Mouse (Mus musculus) intestine, embryonic 16.5 days (tissue): ENCODE data around the gene Sapcd1. TPM values are rescaled to one million over a fixed set of nuclear protein-coding genes. Genes with fewer than 3 reads are reported as not detected.
"Not testable (repeated sequence)": the region's sequence is repeated elsewhere in the genome, so short reads cannot be mapped to it uniquely, and the experiment has no call there.

Source experiments
- ATAC-seq: fragments of 200-750 bp; cut with Nextera tagmentation; 2 replicates; pipeline ENCODE4 v1.8.0; 2017; ENCODE audit warnings: moderate TSS enrichment, moderate library complexity
- H3K27ac ChIP-seq: fragments of 300-500 bp; sonication (generic); 2 replicates; pipeline ENCODE4 v1.5.1; 2014; ENCODE audit warnings: mild to moderate bottlenecking, low read length
- H3K27me3 ChIP-seq: fragments of 300-500 bp; sonication (generic); replicated peaks from 2 replicates; pipeline ENCODE4 v1.6.1; 2014; ENCODE audit warnings: low read length, control low read depth, mixed read lengths; ENCODE audit not compliant: control insufficient read depth, insufficient read depth
- H3K36me3 ChIP-seq: fragments of 300-500 bp; sonication (generic); 2 replicates; pipeline ENCODE4 v1.6.1; 2014; ENCODE audit warnings: low read length, control low read depth; ENCODE audit not compliant: control insufficient read depth, insufficient read depth
- H3K4me1 ChIP-seq: fragments of 300-500 bp; sonication (generic); 2 replicates; pipeline ENCODE4 v1.6.1; 2014; ENCODE audit warnings: low read length, control low read depth, mixed read lengths; ENCODE audit not compliant: control insufficient read depth, insufficient read depth
- H3K4me2 ChIP-seq: fragments of 300-500 bp; sonication (generic); 2 replicates; pipeline ENCODE4 v1.6.1; 2014; ENCODE audit warnings: low read depth, low read length, control low read depth
- H3K4me3 ChIP-seq: fragments of 300-500 bp; sonication (generic); 2 replicates; pipeline ENCODE4 v1.5.1; 2014; ENCODE audit warnings: mild to moderate bottlenecking, low read length
- H3K9ac ChIP-seq: fragments of 300-500 bp; sonication (generic); 2 replicates; pipeline ENCODE4 v1.6.1; 2014; ENCODE audit warnings: low read depth, low read length
- H3K9me3 ChIP-seq: fragments of 300-500 bp; sonication (generic); 2 replicates; pipeline ENCODE4 v1.6.1; 2016; ENCODE audit warnings: low read length, control low read depth; ENCODE audit not compliant: control insufficient read depth
- WGBS: fragments of 180-500 bp; shearing (Covaris S2); extraction: QIAGEN DNeasy Blood & Tissue Kit; methylation state at CpG from one replicate; pipeline ENCODE4 v1.1.7; 2014; 5-methylcytosine and 5-hydroxymethylcytosine counted together
- polyA plus RNA-seq: library from polyadenylated mRNA; unstranded; fragments of >200 nt; fragmentation: Nextera tagmentation; extraction: Ambion mirVana; gene quantifications from 2 replicates; pipeline ENCODE4 v1.2.1, GENCODE M21; 2015

Gene Sapcd1
- polyA plus RNA-seq, 1 experiment from 2014 or later = 11.3 TPM

- Histone ChIP-seq H3K4me2 (no peak within 1 kb of the TSS), H3K4me1 (peaks cover 17% of the 10 kb centered on the region), H3K36me3 (peaks cover 29% of the 10 kb centered on the region), H3K9ac (peak within 1 kb of the TSS; percentile 42), H3K27ac (no peak within 1 kb of the TSS), H3K27me3 (no peaks in the 10 kb centered on the region), H3K4me3 (no peak within 1 kb of the TSS), H3K9me3 (no peaks in the 10 kb centered on the region)
- ATAC-seq = peak; percentile 47
- WGBS = 48% methylated on average over 12 of the region's 12 CpGs
Measured at GRCm38 (mm10) chr17:35016376-35016775, 11.4 kb downstream of the Sapcd1 start, which contains the start of gene Vwa7. Gene Vwa7, plus strand, starts transcription at chr17:35016579.

DNA sequence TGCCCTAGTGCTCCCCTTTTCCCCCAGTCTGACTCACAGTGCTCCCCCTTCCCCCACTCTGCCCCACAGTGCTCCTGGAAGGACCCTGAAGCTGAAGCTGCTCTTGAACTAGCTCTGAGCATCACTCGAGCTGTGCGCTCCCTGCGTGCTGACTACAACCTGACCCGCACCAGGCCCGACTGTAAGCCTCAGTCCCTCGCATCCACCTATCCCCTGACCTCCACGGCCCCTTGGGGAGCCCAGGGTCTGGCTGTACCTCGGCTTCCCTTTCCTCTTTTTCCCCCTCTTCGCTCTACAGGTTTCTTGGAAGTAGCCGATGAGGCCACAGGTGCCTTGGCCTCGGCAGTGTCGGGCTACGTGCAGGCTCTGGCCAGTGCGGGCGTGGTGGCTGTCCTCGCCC, 12.5 kb downstream of the Sapcd1 start:
- WGBS = 88% methylated on average over 16 of the region's 16 CpGs
- Histone ChIP-seq H3K9me3 (no peaks in the 10 kb centered on the region), H3K27ac (no peak overlapping the region), H3K36me3 (peaks cover 39% of the 10 kb centered on the region), H3K27me3 (no peaks in the 10 kb centered on the region), H3K9ac (no peak overlapping the region), H3K4me1 (peaks cover 13% of the 10 kb centered on the region), H3K4me3 (no peak overlapping the region), H3K4me2 (no peak overlapping the region)
- ATAC-seq = no peak

- no peak overlapping the region for H3K4me2 ChIP-seq
- no peak overlapping the region for H3K4me3 ChIP-seq
- ATAC-seq = no peak
- H3K36me3 ChIP-seq = peaks cover 42% of the 10 kb centered on the region
- H3K9ac ChIP-seq = no peak overlapping the region
- peaks cover 13% of the 10 kb centered on the region for H3K4me1 ChIP-seq
- no peaks in the 10 kb centered on the region for H3K27me3 ChIP-seq
- WGBS = 75% methylated on average over 6 of the region's 6 CpGs
- no peaks in the 10 kb centered on the region for H3K9me3 ChIP-seq
- H3K27ac ChIP-seq = no peak overlapping the region
Measured at GRCm38 (mm10) chr17:35013221-35013620, 14.6 kb downstream of the Sapcd1 start.

DNA sequence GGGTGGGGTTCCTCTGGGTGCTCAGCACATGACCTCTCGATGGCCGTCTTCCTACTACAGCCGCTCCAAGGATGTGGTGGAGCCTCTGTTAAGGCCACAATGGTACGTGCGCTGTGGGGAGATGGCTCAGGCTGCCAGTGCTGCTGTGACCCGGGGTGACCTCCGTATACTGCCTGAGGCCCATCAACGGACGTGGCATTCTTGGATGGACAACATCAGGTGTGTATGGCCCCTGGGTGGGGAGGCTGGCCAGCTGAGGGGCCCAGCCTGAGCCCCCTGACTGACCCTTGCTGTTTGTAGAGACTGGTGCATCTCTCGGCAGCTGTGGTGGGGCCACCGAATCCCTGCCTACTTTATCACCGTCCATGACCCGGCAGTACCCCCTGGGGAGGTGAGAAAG, 15.4 kb downstream of the Sapcd1 start:
- H3K9ac ChIP-seq = no peak overlapping the region
- H3K4me1 ChIP-seq = peaks cover 13% of the 10 kb centered on the region
- peaks cover 45% of the 10 kb centered on the region for H3K36me3 ChIP-seq
- no peak for ATAC-seq
- H3K27ac ChIP-seq = no peak overlapping the region
- no peaks in the 10 kb centered on the region for H3K9me3 ChIP-seq
- H3K4me3 ChIP-seq = no peak overlapping the region
- no peak overlapping the region for H3K4me2 ChIP-seq
- no peaks in the 10 kb centered on the region for H3K27me3 ChIP-seq
- 90% methylated on average over 13 of the region's 13 CpGs for WGBS

GRCm38 (mm10) chr17:35011440-35011839, 16.4 kb downstream of the Sapcd1 start:
- Histone ChIP-seq H3K4me3 (no peak overlapping the region), H3K27me3 (no peaks in the 10 kb centered on the region), H3K9me3 (no peaks in the 10 kb centered on the region), H3K36me3 (peaks cover 49% of the 10 kb centered on the region), H3K27ac (no peak overlapping the region), H3K4me1 (peaks cover 5% of the 10 kb centered on the region), H3K9ac (no peak overlapping the region), H3K4me2 (no peak overlapping the region)
- ATAC-seq = no peak
- 93% methylated on average over 8 of the region's 8 CpGs for WGBS

- no peak for ATAC-seq
- Histone ChIP-seq H3K36me3 (peaks cover 45% of the 10 kb centered on the region), H3K4me1 (no peaks in the 10 kb centered on the region), H3K9me3 (no peaks in the 10 kb centered on the region), H3K4me2 (no peak overlapping the region), H3K27me3 (no peaks in the 10 kb centered on the region), H3K9ac (no peak overlapping the region), H3K27ac (no peak overlapping the region), H3K4me3 (no peak overlapping the region)
- 92% methylated on average over 7 of the region's 7 CpGs for WGBS
Measured at GRCm38 (mm10) chr17:35009586-35009985, 18.2 kb downstream of the Sapcd1 start.

GRCm38 (mm10) chr17:35007387-35007991, 20.3 kb downstream of the Sapcd1 start:
- Histone ChIP-seq H3K4me3 (no peak overlapping the region), H3K9me3 (no peaks in the 10 kb centered on the region), H3K36me3 (peaks cover 40% of the 10 kb centered on the region), H3K9ac (no peak overlapping the region), H3K27ac (no peak overlapping the region), H3K4me2 (no peak overlapping the region), H3K4me1 (peaks cover 12% of the 10 kb centered on the region), H3K27me3 (no peaks in the 10 kb centered on the region)
- 97% methylated on average over 7 of the region's 7 CpGs for WGBS
- ATAC-seq = no peak

- H3K27me3 ChIP-seq, H3K4me2 ChIP-seq, H3K4me3 ChIP-seq, H3K9me3 ChIP-seq, H3K9ac ChIP-seq, H3K27ac ChIP-seq, ATAC-seq: not testable (repeated sequence)
- Histone ChIP-seq H3K36me3 (peaks cover 32% of the 10 kb centered on the region), H3K4me1 (peaks cover 16% of the 10 kb centered on the region)
- 89% methylated on average over 4 of the region's 5 CpGs for WGBS
Measured at GRCm38 (mm10) chr17:35005902-35006301, 21.9 kb downstream of the Sapcd1 start.

DNA sequence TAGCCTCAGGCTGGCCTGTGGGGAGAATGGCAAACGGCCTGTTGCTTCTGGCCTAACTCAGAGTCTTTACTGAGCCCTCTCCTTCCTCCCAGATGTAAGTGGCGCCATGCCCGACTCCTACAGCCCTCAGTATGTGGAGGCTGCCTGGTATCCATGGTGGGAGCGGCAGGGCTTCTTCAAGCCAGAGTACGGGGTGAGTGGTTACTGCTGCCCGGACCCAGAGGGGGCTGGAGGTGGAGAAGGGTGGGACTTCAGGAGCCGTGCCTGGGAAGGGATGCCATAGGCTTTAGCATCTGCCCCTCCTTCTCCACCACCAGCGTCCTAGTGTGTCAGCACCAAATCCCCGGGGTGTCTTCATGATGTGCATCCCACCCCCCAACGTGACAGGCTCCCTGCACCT, 22.7 kb downstream of the Sapcd1 start:
- H3K4me2 ChIP-seq = no peak overlapping the region
- ATAC-seq = no peak
- H3K9ac ChIP-seq = no peak overlapping the region
- WGBS = 90% methylated on average over 10 of the region's 10 CpGs
- H3K36me3 ChIP-seq = peaks cover 25% of the 10 kb centered on the region; the same call in 1 of the 2 replicates
- peaks cover 16% of the 10 kb centered on the region for H3K4me1 ChIP-seq
- H3K27ac ChIP-seq = no peak overlapping the region
- no peak overlapping the region for H3K4me3 ChIP-seq
- no peaks in the 10 kb centered on the region for H3K9me3 ChIP-seq
- no peaks in the 10 kb centered on the region for H3K27me3 ChIP-seq
